Mouse (Mus musculus) spleen, adult 2 months (tissue): ENCODE data around the gene Smim17. TPM values are rescaled to one million over a fixed set of nuclear protein-coding genes. Genes with fewer than 3 reads are reported as not detected.
"Not testable (repeated sequence)": the region's sequence is repeated elsewhere in the genome, so short reads cannot be mapped to it uniquely, and the experiment has no call there.

Experiments
- DNase-seq, 2 experiments: peaks; one replicate each; pipeline versions ENCODE4 v3.0.0 to v3.0.0-alpha.2; 2012 to 2021; ENCODE audit warnings: low spot score in 2 of 2, low read depth in 1 of 2
- H3K27ac ChIP-seq: fragments of 200-500 bp; 2 replicates; pipeline ENCODE4 v1.5.1; 2012; ENCODE audit warnings: low read length, inconsistent platforms; ENCODE audit not compliant: insufficient read depth
- H3K27me3 ChIP-seq: fragments of 200-500 bp; 2 replicates; pipeline ENCODE4 v1.6.1; 2012; ENCODE audit warnings: mild to moderate bottlenecking, moderate library complexity, low read length, inconsistent platforms; ENCODE audit not compliant: control insufficient read depth, insufficient read depth
- H3K36me3 ChIP-seq: fragments of 200-500 bp; 2 replicates; pipeline ENCODE4 v1.6.1; 2012; ENCODE audit warnings: mild to moderate bottlenecking, low read length, inconsistent platforms; ENCODE audit not compliant: control insufficient read depth, insufficient read depth
- H3K4me1 ChIP-seq: fragments of 200-500 bp; 2 replicates; pipeline ENCODE4 v1.6.1; 2011; ENCODE audit warnings: inconsistent platforms; ENCODE audit not compliant: control insufficient read depth, insufficient read depth, insufficient read length
- H3K4me3 ChIP-seq: fragments of 200-500 bp; 2 replicates; pipeline ENCODE4 v1.5.1; 2011; ENCODE audit warnings: mild to moderate bottlenecking, inconsistent platforms; ENCODE audit not compliant: insufficient read depth, insufficient read length; ENCODE audit errors: extremely low read depth
- CTCF ChIP-seq: fragments of 200-500 bp; IDR thresholded peaks from 2 replicates; pipeline ENCODE4 v1.5.1; 2011; ENCODE audit warnings: mild to moderate bottlenecking, inconsistent platforms; ENCODE audit not compliant: insufficient read depth, insufficient read length, insufficient replicate concordance; ENCODE audit errors: extremely low read depth
- POLR2A ChIP-seq: fragments of 200-500 bp; IDR thresholded peaks from 2 replicates; pipeline ENCODE4 v1.6.1; 2011; ENCODE audit warnings: low read depth, low read length, inconsistent platforms
- WGBS: fragments of 180-500 bp; shearing (Covaris S2); methylation state at CpG from one replicate; pipeline ENCODE4 v1.1.7; 2018; 5-methylcytosine and 5-hydroxymethylcytosine counted together
- polyA plus RNA-seq: library from polyadenylated mRNA; depleted of rRNA; stranded (reverse); fragments of >200 nt; gene quantifications from 2 replicates; pipeline ENCODE4 v1.2.3, GENCODE M21; 2012

The Smim17 gene
- polyA plus RNA-seq, 1 experiment, result not detected

DNA sequence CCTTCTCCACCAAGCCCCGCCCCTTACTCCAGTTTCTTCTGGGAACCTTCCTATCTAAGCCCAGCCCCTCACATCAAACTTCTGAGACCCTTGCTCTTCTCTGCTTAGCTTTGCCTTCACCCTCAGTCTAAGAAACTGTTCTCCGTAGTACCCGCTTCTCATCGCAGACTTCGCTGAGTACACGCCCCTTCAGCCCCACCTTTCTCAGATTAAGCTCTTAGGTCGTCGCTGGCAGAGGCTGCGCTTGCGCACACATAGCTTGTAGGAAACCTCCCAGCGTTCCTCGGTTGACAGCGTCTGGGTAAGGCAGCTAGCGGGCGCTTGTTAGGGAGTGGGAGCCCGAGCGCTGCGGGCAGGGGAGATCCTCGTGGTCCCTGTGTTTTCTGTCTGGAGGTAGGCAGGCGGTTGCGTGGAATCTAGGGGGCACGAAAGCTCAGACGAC lies 35.4 kb upstream of the Smim17 start, which contains the start of gene Zfp78:
Gene Zfp78, plus strand, starts transcription at position 234 of the 442 bp plus-strand sequence.
- no peaks in the 10 kb centered on the region for H3K36me3 ChIP-seq
- WGBS, result 0% methylated on average over 23 of the region's 23 CpGs
- H3K27ac ChIP-seq, result peak within 1 kb of the TSS; percentile 66
- peaks cover 3% of the 10 kb centered on the region; the same call in 1 of the 2 replicates for H3K4me1 ChIP-seq
- H3K4me3 ChIP-seq, result peak within 1 kb of the TSS; percentile 76
- no peaks in the 10 kb centered on the region for H3K27me3 ChIP-seq
- peak; percentile 80 to 91 for DNase-seq
- TF ChIP-seq POLR2A (no peak), CTCF (no peak)

DNA sequence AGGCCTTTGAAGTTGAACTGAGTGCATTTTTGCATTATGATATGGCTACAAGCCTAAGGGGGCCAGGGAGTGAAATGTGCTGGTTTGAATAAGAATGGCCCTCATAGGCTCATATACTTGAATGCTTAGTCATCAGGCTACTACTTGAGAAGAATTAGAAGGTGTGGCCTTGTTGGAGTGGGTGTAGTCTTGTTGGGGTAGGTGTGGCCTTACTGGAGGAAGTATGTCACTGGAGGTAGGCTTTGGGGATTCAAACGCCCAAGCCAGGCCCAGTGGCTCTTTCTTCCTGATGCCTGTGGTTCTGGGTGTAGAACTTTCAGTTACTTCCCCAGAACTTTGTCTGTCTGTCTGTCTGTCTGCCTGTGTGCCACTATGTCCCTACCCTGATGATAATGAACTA lies 33.8 kb upstream of the Smim17 start:
- Histone ChIP-seq H3K27me3 (no peaks in the 10 kb centered on the region), H3K4me3 (no peak overlapping the region), H3K36me3 (no peaks in the 10 kb centered on the region), H3K4me1 (peaks cover 3% of the 10 kb centered on the region; the same call in 1 of the 2 replicates), H3K27ac (no peak overlapping the region)
- no peak for TF ChIP-seq POLR2A
- TF ChIP-seq CTCF, result no peak
- DNase-seq, result no peak
- 64% methylated on average over 1 of the region's 1 CpGs for WGBS

DNA sequence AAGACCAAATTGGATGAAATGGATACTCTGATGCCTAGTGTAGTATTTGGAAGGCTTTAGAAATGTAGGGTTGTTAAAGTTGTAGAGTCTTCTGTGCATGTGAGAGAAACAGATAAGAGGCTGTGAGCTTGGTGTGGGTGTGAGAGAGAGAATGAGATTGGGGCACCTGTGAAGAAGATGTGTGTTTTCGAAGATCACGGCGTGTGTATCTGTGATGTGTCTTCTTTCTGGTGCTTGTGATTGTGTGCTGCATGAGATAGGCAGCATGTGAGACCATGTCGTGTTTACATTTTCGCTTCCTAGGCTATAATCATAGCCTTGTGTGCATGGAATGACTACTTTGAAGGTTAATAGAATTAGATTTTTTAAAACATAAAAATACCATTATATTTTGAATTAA lies 31.3 kb upstream of the Smim17 start:
- DNase-seq, result no peak
- Histone ChIP-seq H3K27ac (no peak overlapping the region), H3K4me3 (no peak overlapping the region), H3K4me1 (peaks cover 3% of the 10 kb centered on the region; the same call in 1 of the 2 replicates), H3K27me3 (no peaks in the 10 kb centered on the region), H3K36me3 (no peaks in the 10 kb centered on the region; the same call in 1 of the 2 replicates)
- WGBS, result 81% methylated on average over 5 of the region's 5 CpGs
- TF ChIP-seq CTCF (no peak), POLR2A (no peak)

DNA sequence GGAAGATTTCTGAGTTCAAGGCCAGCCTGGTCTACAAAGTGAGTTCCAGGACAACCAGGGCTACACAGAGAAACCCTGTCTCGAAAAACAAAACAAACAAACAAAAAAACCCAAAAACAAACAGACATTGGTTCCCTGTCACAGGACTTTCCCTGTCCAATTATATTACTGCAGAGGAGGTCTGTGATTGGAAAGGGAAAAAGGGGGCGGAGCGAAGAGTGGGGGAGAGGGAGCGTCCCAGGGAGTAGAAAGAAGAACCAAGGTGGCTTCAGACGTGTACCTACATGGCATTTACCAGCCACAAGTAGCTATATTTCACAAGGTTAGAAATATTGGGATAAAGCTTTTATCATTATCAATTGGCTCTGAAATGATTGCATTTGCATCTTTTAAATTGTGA lies 30.4 kb upstream of the Smim17 start:
- H3K36me3 ChIP-seq, H3K27me3 ChIP-seq, H3K4me1 ChIP-seq, H3K4me3 ChIP-seq, H3K27ac ChIP-seq, DNase-seq: not testable (repeated sequence)
- WGBS, result 85% methylated on average over 5 of the region's 5 CpGs

DNA sequence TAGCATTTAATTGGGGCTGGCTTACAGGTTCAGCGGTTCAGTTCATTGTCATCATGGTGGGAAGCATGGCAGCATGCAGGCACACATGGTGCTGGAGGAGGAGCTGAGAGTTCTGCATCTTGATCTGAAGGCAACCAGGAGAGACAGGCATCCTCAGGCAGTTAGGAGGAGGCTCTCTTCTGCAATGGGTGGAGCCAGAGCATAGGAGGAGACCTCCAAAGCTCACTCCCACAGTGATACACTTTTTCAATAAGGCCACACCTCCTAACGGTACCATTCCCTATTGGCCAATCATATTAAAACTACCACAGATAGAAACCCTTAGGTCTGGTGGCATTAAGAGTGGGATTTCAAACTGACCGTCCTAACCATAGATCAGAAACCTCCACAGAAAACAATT lies 29.1 kb upstream of the Smim17 start:
- no peak for DNase-seq
- no peak for TF ChIP-seq POLR2A
- no peak for TF ChIP-seq CTCF
- Histone ChIP-seq H3K27ac (no peak overlapping the region), H3K27me3 (no peaks in the 10 kb centered on the region), H3K36me3 (peaks cover 4% of the 10 kb centered on the region; the same call in 1 of the 2 replicates), H3K4me1 (no peaks in the 10 kb centered on the region), H3K4me3 (no peak overlapping the region)
- 90% methylated on average over 3 of the region's 3 CpGs for WGBS

DNA sequence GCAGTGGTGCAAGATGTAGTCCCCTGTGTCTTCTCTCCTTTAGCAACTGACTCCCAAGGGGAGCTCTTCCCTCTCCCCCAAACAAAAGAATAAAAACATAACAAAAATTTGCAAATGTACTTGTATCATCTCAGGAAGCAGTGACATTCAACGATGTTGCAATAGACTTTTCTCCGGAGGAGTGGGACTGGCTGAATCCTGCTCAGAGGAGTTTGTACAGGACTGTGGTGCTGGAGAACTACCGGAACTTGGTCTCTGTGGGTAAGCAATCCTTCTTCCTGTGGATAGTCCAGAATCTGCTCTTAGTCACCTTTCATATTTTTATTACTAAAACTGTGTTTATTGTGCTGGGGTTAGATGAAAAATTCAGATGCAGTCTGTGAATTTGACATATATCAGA lies 25.5 kb upstream of the Smim17 start:
- TF ChIP-seq CTCF (no peak), POLR2A (no peak)
- Histone ChIP-seq H3K27me3 (no peaks in the 10 kb centered on the region), H3K4me1 (no peaks in the 10 kb centered on the region), H3K27ac (no peak overlapping the region), H3K4me3 (no peak overlapping the region), H3K36me3 (peaks cover 4% of the 10 kb centered on the region; the same call in 1 of the 2 replicates)
- DNase-seq, result no peak
- WGBS, result 84% methylated on average over 3 of the region's 3 CpGs

DNA sequence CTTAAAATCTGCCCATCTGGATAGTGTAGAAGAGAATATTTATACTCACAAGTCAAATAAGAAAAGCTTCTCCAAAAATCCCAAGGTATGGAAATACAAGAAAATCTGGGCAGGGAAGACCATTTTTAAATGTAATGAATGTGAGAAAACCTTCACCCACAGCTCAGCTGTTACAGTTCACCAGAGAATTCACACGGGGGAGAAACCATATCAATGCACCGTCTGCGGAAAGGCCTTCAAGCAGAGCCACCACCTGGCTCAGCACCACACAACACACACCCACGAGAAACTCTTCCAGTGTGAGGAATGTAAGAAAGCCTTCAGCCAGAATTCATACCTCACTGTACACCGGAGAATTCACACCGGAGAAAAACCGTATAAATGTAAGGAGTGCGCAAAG lies 20.1 kb upstream of the Smim17 start:
- no peak overlapping the region for H3K27ac ChIP-seq
- no peaks in the 10 kb centered on the region for H3K27me3 ChIP-seq
- TF ChIP-seq CTCF (no peak), POLR2A (no peak)
- DNase-seq, result no peak
- no peaks in the 10 kb centered on the region for H3K36me3 ChIP-seq
- H3K4me3 ChIP-seq, result no peak overlapping the region
- 83% methylated on average over 8 of the region's 8 CpGs for WGBS
- peaks cover 3% of the 10 kb centered on the region for H3K4me1 ChIP-seq

DNA sequence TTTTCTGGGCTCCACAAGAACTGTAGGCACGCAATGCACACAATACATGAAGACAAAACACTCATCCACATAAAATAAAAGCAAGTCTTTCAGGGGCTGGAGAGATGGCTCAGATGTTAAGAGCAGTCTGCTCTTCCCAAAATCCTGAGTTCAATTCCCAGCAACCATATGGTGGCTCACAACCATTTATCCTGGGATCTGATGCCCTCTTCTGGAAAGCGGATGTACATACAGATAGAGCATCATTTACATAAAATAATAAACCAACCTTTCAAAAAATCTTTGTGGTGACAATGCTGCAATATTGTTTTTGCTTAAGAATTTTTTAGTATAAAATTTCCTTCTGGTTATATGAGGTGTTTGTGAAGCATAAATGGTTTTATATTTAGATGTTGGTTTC lies 17.1 kb upstream of the Smim17 start:
- Histone ChIP-seq H3K4me3 (no peak overlapping the region), H3K27ac (no peak overlapping the region), H3K4me1 (peaks cover 9% of the 10 kb centered on the region), H3K27me3 (no peaks in the 10 kb centered on the region), H3K36me3 (no peaks in the 10 kb centered on the region)
- WGBS, result 84% methylated on average over 2 of the region's 2 CpGs
- no peak for DNase-seq
- no peak for TF ChIP-seq POLR2A
